Mouse (Mus musculus) myocyte (in vitro differentiated cells): ENCODE data around the gene Rad54l2.

ENCODE experiments used
- CEBPB ChIP-seq: IDR thresholded peaks from 2 replicates; pipeline ENCODE4 v1.6.1; 2011; ENCODE audit warnings: mild to moderate bottlenecking, moderate library complexity; ENCODE audit not compliant: poor library complexity, insufficient read depth, severe bottlenecking
- E2F4 ChIP-seq: IDR thresholded peaks from one replicate; pipeline ENCODE4 v1.6.1; 2011; ENCODE audit warnings: mild to moderate bottlenecking, control low read depth, moderate library complexity; ENCODE audit not compliant: insufficient read depth
- MAX ChIP-seq: IDR thresholded peaks from one replicate; pipeline ENCODE4 v1.6.1; 2011; ENCODE audit warnings: low read depth, mild to moderate bottlenecking, control low read depth
- MYOD1 ChIP-seq, 3 experiments: IDR thresholded peaks; one replicate each; pipeline ENCODE4 v1.6.1; 2011; ENCODE audit warnings: control low read depth in 2 of 3, low read depth in 2 of 3, mild to moderate bottlenecking in 2 of 3, moderate library complexity in 1 of 3; ENCODE audit not compliant: insufficient read length in 2 of 3, control insufficient read depth in 1 of 3
- MYOG ChIP-seq, 3 experiments: IDR thresholded peaks; one replicate each; pipeline ENCODE4 v1.6.1; 2011; ENCODE audit warnings: control low read depth in 2 of 3, low read depth in 2 of 3, mild to moderate bottlenecking in 2 of 3; ENCODE audit not compliant: insufficient read length in 2 of 3, control insufficient read depth in 1 of 3, insufficient read depth in 1 of 3
- POLR2A ChIP-seq: IDR thresholded peaks from one replicate; pipeline ENCODE4 v1.6.1; 2011; ENCODE audit warnings: low read depth, mild to moderate bottlenecking, control low read depth, moderate library complexity; ENCODE audit not compliant: insufficient read length
- POLR2AphosphoS2 ChIP-seq: IDR thresholded peaks from one replicate; pipeline ENCODE4 v1.6.1; 2011; ENCODE audit warnings: low read depth, control low read depth; ENCODE audit not compliant: insufficient read length
- REST ChIP-seq: IDR thresholded peaks from one replicate; pipeline ENCODE4 v1.6.1; 2011; ENCODE audit warnings: mild to moderate bottlenecking, control low read depth, moderate library complexity; ENCODE audit not compliant: insufficient read depth, insufficient read length
- SRF ChIP-seq: IDR thresholded peaks from one replicate; pipeline ENCODE4 v1.6.1; 2011; ENCODE audit warnings: low read depth; ENCODE audit not compliant: control insufficient read depth, insufficient read length
- TCF12 ChIP-seq: IDR thresholded peaks from one replicate; pipeline ENCODE4 v1.6.1; 2011; ENCODE audit warnings: mild to moderate bottlenecking, control low read depth; ENCODE audit not compliant: poor library complexity, insufficient read depth, severe bottlenecking
- USF1 ChIP-seq: IDR thresholded peaks from one replicate; pipeline ENCODE4 v1.6.1; 2011; ENCODE audit warnings: low read depth, mild to moderate bottlenecking, control low read depth, moderate library complexity

DNA sequence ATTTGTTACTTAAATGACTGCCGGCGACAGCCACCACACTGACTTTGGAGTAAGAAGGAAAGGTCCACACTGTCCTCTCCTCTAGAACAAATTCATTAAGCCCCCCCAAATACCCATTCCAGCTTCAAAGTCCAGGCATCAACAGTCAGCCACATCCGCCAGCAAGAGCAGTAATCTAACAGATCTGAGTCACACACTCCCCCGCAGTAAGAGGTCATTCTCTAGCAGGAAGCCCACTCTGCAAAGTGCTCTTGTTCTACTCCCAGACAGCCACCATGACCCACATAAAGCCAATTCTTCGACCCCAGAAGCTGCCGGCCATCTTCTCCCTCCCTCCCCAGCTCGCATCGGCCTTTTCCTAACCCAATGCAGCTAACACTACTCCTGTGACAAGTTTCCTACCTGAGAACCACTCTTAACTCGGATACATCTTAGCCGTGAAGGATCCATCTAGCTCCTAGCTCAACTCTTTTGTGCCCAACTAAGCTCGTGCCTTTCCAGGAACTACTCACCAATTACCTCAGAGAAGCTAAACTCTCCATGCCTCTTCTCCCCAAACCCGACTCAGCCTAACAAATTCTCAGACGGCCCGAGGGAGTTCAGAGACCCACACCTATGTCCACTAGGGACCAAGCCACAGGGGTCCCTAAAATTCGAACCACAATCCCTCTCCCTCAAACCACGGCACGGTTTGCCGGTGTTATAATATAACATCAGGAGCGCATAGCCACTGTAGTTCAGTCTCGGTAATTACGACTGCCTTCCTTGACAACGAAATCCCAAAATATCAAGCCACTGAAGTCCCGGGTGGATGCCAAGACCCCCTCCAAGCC is 799 bp downstream of the Rad54l2 start:
- no peak for TF ChIP-seq MYOG (IDR thresholded peaks at IDR 0.05; ENCODE audit: control insufficient read depth in 1 of 3, insufficient read depth in 1 of 3, insufficient read length in 2 of 3, low read depth in 2 of 3)
- TF ChIP-seq MAX = no peak
- no peak for TF ChIP-seq POLR2A
- no peak for TF ChIP-seq TCF12
- no peak for TF ChIP-seq E2F4
- TF ChIP-seq CEBPB = no peak
- no peak for TF ChIP-seq USF1
- TF ChIP-seq POLR2AphosphoS2 = no peak
- TF ChIP-seq REST = no peak
- TF ChIP-seq MYOD1 (IDR thresholded peaks at IDR 0.05; ENCODE audit: control insufficient read depth in 1 of 3, insufficient read length in 2 of 3, low read depth in 2 of 3) = no peak
- TF ChIP-seq SRF = no peak
